Mouse (Mus musculus): ENCODE measurements around the gene Fam50b. TPM values are rescaled to one million over a fixed set of nuclear protein-coding genes. Genes with fewer than 3 reads are reported as not detected.

Fam50b gene
- polyA plus RNA-seq, 1 experiment = 0.28 TPM

DNA sequence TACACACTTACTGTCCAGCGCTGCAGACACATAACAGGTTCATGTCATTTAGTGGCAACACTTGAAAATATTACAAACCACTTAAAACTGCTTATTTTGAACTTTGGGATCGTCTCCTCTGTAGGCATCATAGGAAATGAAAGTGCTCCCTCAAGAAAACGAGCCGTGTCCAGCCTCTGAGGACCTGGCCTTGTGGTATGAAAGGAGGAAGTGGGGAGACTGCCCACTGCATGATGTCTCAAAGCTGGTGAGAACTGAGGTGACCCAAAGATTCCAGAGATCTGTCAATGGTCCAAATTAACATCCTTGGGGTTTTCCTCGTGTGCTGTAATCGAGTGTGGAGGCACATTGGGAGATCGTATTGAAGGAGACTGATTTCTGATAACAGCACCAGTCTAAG is 58.4 kb downstream of the Fam50b start:
- no peak for DNase-seq (ENCODE audit: low read depth)

DNA sequence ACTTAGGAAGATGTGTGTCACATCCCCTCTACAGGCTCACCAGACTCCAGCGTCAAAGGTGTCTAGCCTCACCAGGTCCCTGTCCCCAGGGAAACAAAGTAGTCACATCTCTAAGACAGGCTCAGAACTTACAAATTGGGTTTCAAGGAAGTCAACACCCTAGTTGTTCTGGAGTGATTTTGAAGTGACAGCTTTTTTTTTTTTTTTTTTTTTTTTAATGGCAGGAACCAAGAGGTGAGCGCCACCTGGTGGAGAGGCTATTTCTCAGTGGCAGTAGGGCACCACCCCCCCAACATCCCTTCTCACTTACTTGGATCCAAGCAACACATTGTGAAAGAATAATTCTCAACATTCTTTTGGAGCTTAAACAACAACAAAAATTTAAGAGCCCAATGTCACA is 59.2 kb downstream of the Fam50b start:
- DNase-seq (ENCODE audit: low read depth) = no peak

DNA sequence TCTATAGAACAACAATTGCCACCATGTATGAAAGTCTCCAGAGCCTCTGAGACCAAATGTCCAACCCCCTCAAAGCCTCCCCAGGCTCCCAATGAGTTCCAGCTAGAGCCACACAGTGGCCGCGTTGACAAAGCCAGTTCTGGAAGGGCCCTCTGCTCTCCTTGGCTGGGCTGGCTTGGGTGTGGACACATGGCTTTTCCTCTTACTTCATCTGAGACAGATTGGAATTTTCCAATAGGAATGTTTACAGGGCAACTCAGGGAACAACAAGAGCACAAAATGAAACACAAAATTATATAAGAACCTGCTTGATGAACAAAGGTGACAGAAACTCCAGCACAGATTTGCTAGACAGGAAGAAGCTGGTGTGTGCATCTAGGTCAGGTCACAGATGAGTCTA is 59.8 kb downstream of the Fam50b start:
- DNase-seq (ENCODE audit: low read depth) = no peak

Other genes starting within 250 kb of the Fam50b start
- gene Pxdc1, start 81.4 kb upstream of the Fam50b start, polyA plus RNA-seq (2012; rRNA removed) = 15.1 and 24.5 TPM in 2 replicates
- 12.9 and 16.8 TPM in 2 replicates for gene Prpf4b, start 140.5 kb downstream of the Fam50b start, polyA plus RNA-seq (2012; rRNA removed)
- 1.1 and 1.5 TPM in 2 replicates for gene Fam217a, start 189.5 kb downstream of the Fam50b start, polyA plus RNA-seq (2012; rRNA removed)
- gene 4933417A18Rik, start 189.6 kb downstream of the Fam50b start, polyA plus RNA-seq (2012; rRNA removed) = 0.16 TPM in 1 of 2 replicates, not detected in the other
- gene Eci3, start 229.0 kb downstream of the Fam50b start, polyA plus RNA-seq (2012; rRNA removed) = 2.0 and 3.8 TPM in 2 replicates